ENCODE assay signal across 12 mouse cellular contexts in the genomic region with DNA sequence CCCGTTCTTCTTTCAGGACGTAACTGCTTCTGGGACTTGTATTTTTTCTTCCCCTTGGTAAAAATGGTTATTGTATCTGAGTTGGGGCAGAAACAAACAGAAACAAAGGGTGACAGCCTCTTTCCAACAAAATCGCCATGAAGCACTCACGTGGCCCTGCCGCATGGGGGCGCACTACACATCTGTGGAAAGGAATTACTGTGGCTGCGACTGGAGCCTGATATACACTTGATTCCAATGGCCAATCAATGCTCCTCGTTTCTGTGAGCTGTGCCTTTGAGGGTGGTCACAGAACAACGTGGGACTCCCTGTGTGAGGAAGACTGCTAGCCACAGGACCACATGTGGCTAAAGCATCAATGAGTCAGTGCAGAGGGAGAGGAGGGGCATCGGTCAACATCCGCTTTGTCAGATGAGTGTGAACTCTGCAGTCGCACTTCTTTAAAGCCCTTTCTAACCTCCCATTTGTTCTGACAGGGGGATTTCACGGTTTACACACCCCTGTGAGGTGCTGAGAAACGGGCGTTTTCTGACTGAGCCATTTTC. TPM values are rescaled to one million over a fixed set of nuclear protein-coding genes. Genes with fewer than 3 reads are reported as not detected.
DNase-seq lines count a peak whose midpoint lies in the region; ATAC-seq and TF ChIP-seq lines count a peak whose summit lies in the region.
"Had no signal": no experiment of that assay in that cellular context is flagged by ENCODE, and none has a peak within 500 bp of the region (broad histone marks: within the 10 kb centered on the region; RNA-seq: fewer than 3 reads in every experiment).

No protein-coding gene starts in this region.

- peak; percentile 46 for TF ChIP-seq CTCF in hindbrain, postnatal 0 days (IDR thresholded peaks at IDR 0.05; ENCODE audit: low read depth)

- no peak overlapping the region for H3K27ac ChIP-seq in hindbrain, postnatal 0 days
- no peak overlapping the region for H3K27ac ChIP-seq in hindbrain, embryonic 10.5 days
- H3K27ac ChIP-seq in embryonic facial prominence, embryonic 10.5 days (replicated peaks) = no peak overlapping the region
- H3K27ac ChIP-seq: heart, embryonic 13.5 days; limb, embryonic 12.5 days; stomach, embryonic 15.5 days had no signal

- H3K4me3 ChIP-seq in hindbrain, postnatal 0 days (ENCODE audit: low read length) = no peak overlapping the region
- no peak overlapping the region for H3K4me3 ChIP-seq in hindbrain, embryonic 10.5 days
- no peak overlapping the region for H3K4me3 ChIP-seq in embryonic facial prominence, embryonic 10.5 days
- H3K4me3 ChIP-seq: heart, embryonic 13.5 days; limb, embryonic 12.5 days; megakaryocyte, embryonic 14.5 days; stomach, embryonic 15.5 days had no signal

- no peak overlapping the region for H3K9ac ChIP-seq in hindbrain, postnatal 0 days (replicated peaks; ENCODE audit: low read length)
- H3K9ac ChIP-seq: heart, embryonic 13.5 days; limb, embryonic 12.5 days; stomach, embryonic 15.5 days had no signal

- H3K36me3 ChIP-seq in hindbrain, postnatal 0 days (ENCODE audit: insufficient read depth, low read length) = no peaks in the 10 kb centered on the region
- H3K36me3 ChIP-seq in hindbrain, embryonic 10.5 days = 0 out of 2 replicates have a peak, but pooled peaks cover 5% of the 10 kb centered on the region
- peaks cover 5% of the 10 kb centered on the region for H3K36me3 ChIP-seq in embryonic facial prominence, embryonic 10.5 days (replicated peaks)

- H3K9me3 ChIP-seq in hindbrain, postnatal 0 days (ENCODE audit: low read length) = no peaks in the 10 kb centered on the region
- H3K9me3 ChIP-seq in hindbrain, embryonic 10.5 days = no peaks in the 10 kb centered on the region
- H3K9me3 ChIP-seq in embryonic facial prominence, embryonic 10.5 days = no peaks in the 10 kb centered on the region
- H3K9me3 ChIP-seq: heart, embryonic 13.5 days; limb, embryonic 12.5 days; megakaryocyte, embryonic 14.5 days; stomach, embryonic 15.5 days had no signal

- no peaks in the 10 kb centered on the region for H3K4me1 ChIP-seq in hindbrain, postnatal 0 days (ENCODE audit: insufficient read depth, low read length)
- no peaks in the 10 kb centered on the region for H3K4me1 ChIP-seq in hindbrain, embryonic 10.5 days (replicated peaks)
- no peaks in the 10 kb centered on the region for H3K4me1 ChIP-seq in embryonic facial prominence, embryonic 10.5 days
- H3K4me1 ChIP-seq: limb, embryonic 12.5 days had no signal

- 69% methylated on average over 15 of the region's 15 CpGs for WGBS in hindbrain, postnatal 0 days
- WGBS in hindbrain, embryonic 10.5 days = 74% methylated on average over 15 of the region's 15 CpGs
- 74% methylated on average over 15 of the region's 15 CpGs for WGBS in embryonic facial prominence, embryonic 10.5 days

- no peak for DNase-seq in hindbrain, postnatal 0 days (ENCODE audit: low spot score)
- DNase-seq in hindbrain, embryonic 10.5 days (ENCODE audit: low spot score) = no peak
- peak; percentile 22 for DNase-seq in thymus, postnatal 4 days
- DNase-seq in thymus, adult 18-20 months = no peak
- DNase-seq in embryonic facial prominence, embryonic 10.5 days (ENCODE audit: low spot score) = peak; percentile 16
- no peak for DNase-seq in right cerebral cortex, postnatal 4 days
- DNase-seq in gastrocnemius, adult 18-20 months (ENCODE audit: low spot score) = no peak

- no peak overlapping the region for H3K4me2 ChIP-seq in hindbrain, postnatal 0 days (ENCODE audit: low read depth, low read length)
- H3K4me2 ChIP-seq: heart, embryonic 13.5 days; limb, embryonic 12.5 days; stomach, embryonic 15.5 days had no signal

- H3K27me3 ChIP-seq in hindbrain, postnatal 0 days (ENCODE audit: insufficient read depth, low read length) = no peaks in the 10 kb centered on the region
- no peaks in the 10 kb centered on the region for H3K27me3 ChIP-seq in hindbrain, embryonic 10.5 days (ENCODE audit: insufficient read depth, poor library complexity, severe bottlenecking)
- no peaks in the 10 kb centered on the region for H3K27me3 ChIP-seq in embryonic facial prominence, embryonic 10.5 days (replicated peaks; ENCODE audit: low read depth, poor library complexity, severe bottlenecking)
- H3K27me3 ChIP-seq: heart, embryonic 13.5 days; limb, embryonic 12.5 days; stomach, embryonic 15.5 days had no signal

- ATAC-seq in hindbrain, postnatal 0 days = no peak
- ATAC-seq: hindbrain, embryonic 16.5 days had no signal

RNA-seq across cellular contexts. Expression of a gene that starts 39.8 kb away (rescaled TPM):
- 20.7 and 22.8 TPM in 2 replicates for total RNA-seq in hindbrain, postnatal 0 days (2014; rRNA removed)
- 28.8 and 29.5 TPM in 2 replicates for polyA plus RNA-seq in hindbrain, postnatal 0 days (2015; fragmentation: Nextera tagmentation; extraction: Ambion mirVana)
- 34.9 and 42.1 TPM in 2 replicates for polyA plus RNA-seq in hindbrain, embryonic 10.5 days (2016; fragmentation: Nextera tagmentation; extraction: Ambion mirVana)
- polyA plus RNA-seq in embryonic facial prominence, embryonic 10.5 days (2016; fragmentation: Nextera tagmentation; extraction: Ambion mirVana) = 40.0 and 43.3 TPM in 2 replicates
- 10 to 100 TPM; 16.1 to 18.8 TPM for total RNA-seq in gastrocnemius, adult 18-20 months (2021)

RNA-seq across cellular contexts. Expression of a gene that starts 39.9 kb away (rescaled TPM):
- total RNA-seq in hindbrain, postnatal 0 days (2014; rRNA removed) = 42.1 and 50.9 TPM in 2 replicates
- 13.3 and 13.6 TPM in 2 replicates for polyA plus RNA-seq in hindbrain, postnatal 0 days (2015; fragmentation: Nextera tagmentation; extraction: Ambion mirVana)
- 14.4 and 16.3 TPM in 2 replicates for polyA plus RNA-seq in hindbrain, embryonic 10.5 days (2016; fragmentation: Nextera tagmentation; extraction: Ambion mirVana)
- polyA plus RNA-seq in embryonic facial prominence, embryonic 10.5 days (2016; fragmentation: Nextera tagmentation; extraction: Ambion mirVana) = 12.4 and 12.8 TPM in 2 replicates
- 10 to 100 TPM; 13.4 TPM for total RNA-seq in gastrocnemius, adult 18-20 months (2021)

RNA-seq across cellular contexts. Expression of a gene that starts 58.4 kb away (rescaled TPM):
- 29.7 and 37.7 TPM in 2 replicates for total RNA-seq in hindbrain, postnatal 0 days (2014; rRNA removed)
- polyA plus RNA-seq in hindbrain, postnatal 0 days (2015; fragmentation: Nextera tagmentation; extraction: Ambion mirVana) = 24.5 and 25.6 TPM in 2 replicates
- 7.6 and 11.2 TPM in 2 replicates for polyA plus RNA-seq in hindbrain, embryonic 10.5 days (2016; fragmentation: Nextera tagmentation; extraction: Ambion mirVana)
- 10.7 and 11.2 TPM in 2 replicates for polyA plus RNA-seq in embryonic facial prominence, embryonic 10.5 days (2016; fragmentation: Nextera tagmentation; extraction: Ambion mirVana)
- total RNA-seq in gastrocnemius, adult 18-20 months (2021) = 1 to 10 TPM; 4.4 to 6.7 TPM

Comparison
In these comparisons a context has a peak if more than half of its experiments do, and no peak if none do; other contexts are left out.
1. DNase-seq: peak in thymus, postnatal 4 days (single experiment) and embryonic facial prominence, embryonic 10.5 days (single experiment); none in hindbrain, postnatal 0 days (single experiment), hindbrain, embryonic 10.5 days (single experiment), thymus, adult 18-20 months (0 of 2), right cerebral cortex, postnatal 4 days (single experiment) and gastrocnemius, adult 18-20 months (single experiment).